Mouse (Mus musculus) liver, embryonic 13.5 days (tissue): Measurements from ENCODE around the gene Thbs4. TPM values are rescaled to one million over a fixed set of nuclear protein-coding genes. Genes with fewer than 3 reads are reported as not detected.
A peak's percentile ranks its signal among the peaks of the same experiment; 100 is the strongest.
"Not testable (repeated sequence)": the region's sequence is repeated elsewhere in the genome, so short reads cannot be mapped to it uniquely, and the experiment has no call there.

Source experiments
- ATAC-seq: fragments of 200-750 bp; cut with Nextera tagmentation; 2 replicates; pipeline ENCODE4 v1.8.0; 2017; ENCODE audit warnings: low read depth, mild to moderate bottlenecking, moderate number of reproducible peaks, moderate library complexity
- DNase-seq: peaks from one replicate; pipeline ENCODE4 v3.0.0; 2022
- H3K27ac ChIP-seq: fragments of 300-500 bp; sonication (generic); 2 replicates; pipeline ENCODE4 v1.5.1; 2015; ENCODE audit warnings: moderate library complexity, mild to moderate bottlenecking, inconsistent platforms
- H3K27me3 ChIP-seq: fragments of 300-500 bp; sonication (generic); 2 replicates; pipeline ENCODE4 v1.6.1; 2015; ENCODE audit warnings: mild to moderate bottlenecking, inconsistent platforms
- H3K36me3 ChIP-seq: fragments of 300-500 bp; sonication (generic); 2 replicates; pipeline ENCODE4 v1.6.1; 2015; ENCODE audit warnings: mild to moderate bottlenecking, inconsistent platforms
- H3K4me1 ChIP-seq: fragments of 300-500 bp; sonication (generic); replicated peaks from 2 replicates; pipeline ENCODE4 v1.6.1; 2015; ENCODE audit warnings: inconsistent platforms
- H3K4me2 ChIP-seq: fragments of 300-500 bp; sonication (generic); 2 replicates; pipeline ENCODE4 v1.6.1; 2015; ENCODE audit warnings: inconsistent platforms, mild to moderate bottlenecking, moderate library complexity
- H3K4me3 ChIP-seq: fragments of 300-500 bp; sonication (generic); replicated peaks from 2 replicates; pipeline ENCODE4 v1.5.1; 2015; ENCODE audit warnings: mild to moderate bottlenecking, inconsistent platforms
- H3K9ac ChIP-seq: fragments of 300-500 bp; sonication (generic); 2 replicates; pipeline ENCODE4 v1.6.1; 2015; ENCODE audit warnings: mild to moderate bottlenecking, inconsistent platforms
- H3K9me3 ChIP-seq: fragments of 300-500 bp; sonication (generic); replicated peaks from 2 replicates; pipeline ENCODE4 v1.6.1; 2016; ENCODE audit warnings: inconsistent platforms
- WGBS: fragments of 180-500 bp; shearing (Covaris S2); methylation state at CpG from one replicate; pipeline ENCODE4 v1.1.7; 2015; ENCODE audit not compliant: insufficient replicate concordance; 5-methylcytosine and 5-hydroxymethylcytosine counted together
- polyA plus RNA-seq: library from polyadenylated mRNA; unstranded; fragments of >200 nt; fragmentation: Nextera tagmentation; extraction: Ambion mirVana; gene quantifications from 2 replicates; pipeline ENCODE4 v1.2.1, GENCODE M21; 2015

The Thbs4 gene
- 0.23 and 0.30 TPM in 2 replicates for polyA plus RNA-seq

- no peak within 1 kb of the TSS for H3K9ac ChIP-seq
- H3K36me3 ChIP-seq, result no peaks in the 10 kb centered on the region
- WGBS, result 10% methylated on average over 39 of the region's 45 CpGs
- no peak for ATAC-seq
- H3K4me2 ChIP-seq, result peak within 1 kb of the TSS; percentile 46
- no peaks in the 10 kb centered on the region for H3K9me3 ChIP-seq
- no peak for DNase-seq
- H3K27ac ChIP-seq, result no peak within 1 kb of the TSS
- peak within 1 kb of the TSS; percentile 32 for H3K4me3 ChIP-seq
- peaks cover 44% of the 10 kb centered on the region for H3K27me3 ChIP-seq
- H3K4me1 ChIP-seq, result no peaks in the 10 kb centered on the region
Measured at GRCm38 (mm10) chr13:92794462-92795214, at the start of gene Thbs4. Thbs4 (minus strand) TSS chr13:92794818.

GRCm38 (mm10) chr13:92833162-92833561 lies 38.5 kb upstream of the Thbs4 start:
- H3K27ac ChIP-seq, result no peak overlapping the region
- no peaks in the 10 kb centered on the region for H3K36me3 ChIP-seq
- no peak overlapping the region for H3K9ac ChIP-seq
- H3K4me2 ChIP-seq, result no peak overlapping the region
- 73% methylated on average over 4 of the region's 4 CpGs for WGBS
- no peaks in the 10 kb centered on the region for H3K9me3 ChIP-seq
- H3K4me3 ChIP-seq, result no peak overlapping the region
- H3K27me3 ChIP-seq, result no peaks in the 10 kb centered on the region
- H3K4me1 ChIP-seq, result no peaks in the 10 kb centered on the region
- no peak for ATAC-seq
- DNase-seq, result no peak

- Histone ChIP-seq H3K9ac (no peak overlapping the region), H3K4me2 (no peak overlapping the region), H3K4me3 (no peak overlapping the region), H3K27me3 (no peaks in the 10 kb centered on the region), H3K9me3 (no peaks in the 10 kb centered on the region), H3K36me3 (no peaks in the 10 kb centered on the region), H3K27ac (no peak overlapping the region), H3K4me1 (no peaks in the 10 kb centered on the region)
- ATAC-seq, result no peak
- DNase-seq, result no peak
- 34% methylated on average over 10 of the region's 10 CpGs for WGBS
Measured at GRCm38 (mm10) chr13:92828820-92829219, 34.2 kb upstream of the Thbs4 start.

GRCm38 (mm10) chr13:92817357-92817756 lies 22.7 kb upstream of the Thbs4 start:
- H3K36me3 ChIP-seq, result no peaks in the 10 kb centered on the region
- 66% methylated on average over 3 of the region's 3 CpGs for WGBS
- ATAC-seq (no peak), DNase-seq (no peak)
- H3K27ac ChIP-seq, result no peak overlapping the region
- no peak overlapping the region for H3K9ac ChIP-seq
- H3K4me2 ChIP-seq, result no peak overlapping the region
- H3K4me1 ChIP-seq, result no peaks in the 10 kb centered on the region
- H3K9me3 ChIP-seq, result no peaks in the 10 kb centered on the region
- no peak overlapping the region for H3K4me3 ChIP-seq
- H3K27me3 ChIP-seq, result no peaks in the 10 kb centered on the region

GRCm38 (mm10) chr13:92816329-92816728 lies 21.7 kb upstream of the Thbs4 start:
- no peaks in the 10 kb centered on the region for H3K4me1 ChIP-seq
- no peak overlapping the region for H3K27ac ChIP-seq
- H3K36me3 ChIP-seq, result no peaks in the 10 kb centered on the region
- H3K9ac ChIP-seq, result no peak overlapping the region
- DNase-seq (no peak), ATAC-seq (no peak)
- H3K4me3 ChIP-seq, result no peak overlapping the region
- H3K4me2 ChIP-seq, result no peak overlapping the region
- no peaks in the 10 kb centered on the region for H3K27me3 ChIP-seq
- 55% methylated on average over 5 of the region's 5 CpGs for WGBS
- no peaks in the 10 kb centered on the region for H3K9me3 ChIP-seq

- H3K4me2 ChIP-seq, H3K4me3 ChIP-seq, ATAC-seq, DNase-seq, H3K27me3 ChIP-seq, H3K27ac ChIP-seq, H3K4me1 ChIP-seq, H3K9me3 ChIP-seq, H3K36me3 ChIP-seq, H3K9ac ChIP-seq: not testable (repeated sequence)
- WGBS, result 67% methylated on average over 1 of the region's 1 CpGs
Measured at GRCm38 (mm10) chr13:92810592-92810991, 16.0 kb upstream of the Thbs4 start.

- no peak for ATAC-seq
- Histone ChIP-seq H3K4me1 (no peaks in the 10 kb centered on the region), H3K9me3 (no peaks in the 10 kb centered on the region), H3K4me2 (no peak overlapping the region), H3K9ac (no peak overlapping the region), H3K4me3 (no peak overlapping the region), H3K27ac (no peak overlapping the region), H3K27me3 (no peaks in the 10 kb centered on the region), H3K36me3 (no peaks in the 10 kb centered on the region)
- DNase-seq, result no peak
- 64% methylated on average over 3 of the region's 3 CpGs for WGBS
Measured at GRCm38 (mm10) chr13:92807849-92808248, 13.2 kb upstream of the Thbs4 start.

GRCm38 (mm10) chr13:92806785-92807184 lies 12.2 kb upstream of the Thbs4 start:
- Histone ChIP-seq H3K36me3 (no peaks in the 10 kb centered on the region), H3K4me3 (no peak overlapping the region), H3K9me3 (no peaks in the 10 kb centered on the region), H3K27me3 (no peaks in the 10 kb centered on the region), H3K4me1 (no peaks in the 10 kb centered on the region), H3K4me2 (no peak overlapping the region), H3K27ac (no peak overlapping the region), H3K9ac (no peak overlapping the region)
- no peak for DNase-seq
- no peak for ATAC-seq

GRCm38 (mm10) chr13:92799306-92799925 lies 4.8 kb upstream of the Thbs4 start:
- Histone ChIP-seq H3K9me3 (no peaks in the 10 kb centered on the region), H3K9ac (no peak overlapping the region), H3K27me3 (peaks cover 22% of the 10 kb centered on the region), H3K27ac (no peak overlapping the region), H3K36me3 (no peaks in the 10 kb centered on the region), H3K4me2 (no peak overlapping the region), H3K4me3 (no peak overlapping the region), H3K4me1 (no peaks in the 10 kb centered on the region)
- ATAC-seq (no peak), DNase-seq (no peak)
- 54% methylated on average over 7 of the region's 7 CpGs for WGBS

- ATAC-seq, result no peak
- WGBS, result 42% methylated on average over 2 of the region's 2 CpGs
- no peaks in the 10 kb centered on the region for H3K36me3 ChIP-seq
Measured at GRCm38 (mm10) chr13:92798830-92799229, 4.2 kb upstream of the Thbs4 start.

GRCm38 (mm10) chr13:92793636-92794035 lies 982 bp downstream of the Thbs4 start:
- Histone ChIP-seq H3K9me3 (no peaks in the 10 kb centered on the region), H3K4me1 (no peaks in the 10 kb centered on the region), H3K4me2 (no peak overlapping the region), H3K27ac (no peak overlapping the region), H3K9ac (no peak overlapping the region), H3K4me3 (no peak overlapping the region), H3K27me3 (peaks cover 44% of the 10 kb centered on the region), H3K36me3 (no peaks in the 10 kb centered on the region)
- ATAC-seq (no peak), DNase-seq (no peak)
- WGBS, result 59% methylated on average over 8 of the region's 8 CpGs

More at GRCm38 (mm10) chr13:92798830-92799229, 4.2 kb upstream of the Thbs4 start:
- Histone ChIP-seq H3K27ac (no peak overlapping the region), H3K9ac (no peak overlapping the region), H3K4me1 (no peaks in the 10 kb centered on the region), H3K27me3 (peaks cover 28% of the 10 kb centered on the region), H3K9me3 (no peaks in the 10 kb centered on the region), H3K4me3 (no peak overlapping the region), H3K4me2 (no peak overlapping the region)
- no peak for DNase-seq

- Histone ChIP-seq H3K27me3 (peaks cover 42% of the 10 kb centered on the region), H3K4me1 (no peaks in the 10 kb centered on the region), H3K36me3 (no peaks in the 10 kb centered on the region), H3K27ac (no peak overlapping the region), H3K9ac (no peak overlapping the region), H3K9me3 (no peaks in the 10 kb centered on the region), H3K4me3 (no peak overlapping the region), H3K4me2 (no peak overlapping the region)
- WGBS, result 51% methylated on average over 7 of the region's 7 CpGs
- no peak for DNase-seq
- ATAC-seq, result no peak
Measured at GRCm38 (mm10) chr13:92791474-92791873, 3.1 kb downstream of the Thbs4 start.
